Mouse (Mus musculus): ENCODE data around the gene Zfp69. TPM values are rescaled to one million over a fixed set of nuclear protein-coding genes. Genes with fewer than 3 reads are reported as not detected.
A peak's percentile ranks its signal among the peaks of the same experiment; 100 is the strongest.

Gene Zfp69
- polyA plus RNA-seq, 1 experiment from 2014 or later, result 10.0 TPM

- no peak overlapping the region for H3K27ac ChIP-seq
- no peak for ATAC-seq (ENCODE audit: insufficient number of reproducible peaks, insufficient read depth, low FRiP score, low TSS enrichment, low read depth)
- no peak overlapping the region for H3K4me2 ChIP-seq
- H3K9me3 ChIP-seq, result no peaks in the 10 kb centered on the region
- H3K4me3 ChIP-seq, result no peak overlapping the region
- peaks cover 45% of the 10 kb centered on the region for H3K36me3 ChIP-seq
- H3K9ac ChIP-seq, result no peak overlapping the region
- no peaks in the 10 kb centered on the region for H3K4me1 ChIP-seq
- 90% methylated on average over 9 of the region's 9 CpGs for WGBS
- no peaks in the 10 kb centered on the region for H3K27me3 ChIP-seq
Observed at GRCm38 (mm10) chr4:120968486-120968885, 17.0 kb upstream of the Zfp69 start.

GRCm38 (mm10) chr4:120955586-120955985 lies 4.1 kb upstream of the Zfp69 start:
- no peaks in the 10 kb centered on the region for H3K27me3 ChIP-seq
- no peak overlapping the region for H3K4me2 ChIP-seq
- ATAC-seq (ENCODE audit: insufficient number of reproducible peaks, insufficient read depth, low FRiP score, low TSS enrichment, low read depth), result no peak
- no peaks in the 10 kb centered on the region for H3K9me3 ChIP-seq
- no peaks in the 10 kb centered on the region for H3K36me3 ChIP-seq
- no peak overlapping the region for H3K27ac ChIP-seq
- H3K4me3 ChIP-seq, result no peak overlapping the region
- WGBS, result 93% methylated on average over 1 of the region's 1 CpGs
- H3K9ac ChIP-seq, result no peak overlapping the region
- H3K4me1 ChIP-seq, result peaks cover 4% of the 10 kb centered on the region

GRCm38 (mm10) chr4:120953667-120954066 lies 2.2 kb upstream of the Zfp69 start:
- WGBS, result 84% methylated on average over 1 of the region's 1 CpGs

GRCm38 (mm10) chr4:120953038-120953437 lies 1.5 kb upstream of the Zfp69 start:
- Histone ChIP-seq H3K4me2 (no peak overlapping the region), H3K4me3 (no peak overlapping the region), H3K27me3 (no peaks in the 10 kb centered on the region), H3K9ac (no peak overlapping the region), H3K9me3 (no peaks in the 10 kb centered on the region), H3K36me3 (no peaks in the 10 kb centered on the region), H3K27ac (no peak overlapping the region; the same call in 1 of the 2 replicates), H3K4me1 (peaks cover 4% of the 10 kb centered on the region)
- ATAC-seq (ENCODE audit: insufficient number of reproducible peaks, insufficient read depth, low FRiP score, low TSS enrichment, low read depth), result no peak
- 77% methylated on average over 4 of the region's 4 CpGs for WGBS

More at GRCm38 (mm10) chr4:120953667-120954066, 2.2 kb upstream of the Zfp69 start:
- Histone ChIP-seq H3K9me3 (no peaks in the 10 kb centered on the region), H3K27ac (no peak overlapping the region), H3K9ac (no peak overlapping the region), H3K27me3 (no peaks in the 10 kb centered on the region), H3K4me2 (no peak overlapping the region), H3K36me3 (no peaks in the 10 kb centered on the region), H3K4me1 (peaks cover 4% of the 10 kb centered on the region), H3K4me3 (no peak overlapping the region)
- no peak for ATAC-seq (ENCODE audit: insufficient number of reproducible peaks, insufficient read depth, low FRiP score, low TSS enrichment, low read depth)

- Histone ChIP-seq H3K27me3 (no peaks in the 10 kb centered on the region), H3K9me3 (no peaks in the 10 kb centered on the region), H3K4me3 (peak overlapping the region; percentile 84), H3K4me2 (peak overlapping the region; percentile 79), H3K9ac (peak overlapping the region; percentile 90), H3K36me3 (peaks cover 4% of the 10 kb centered on the region), H3K27ac (no peak overlapping the region; the same call in 1 of the 2 replicates), H3K4me1 (peaks cover 4% of the 10 kb centered on the region)
- ATAC-seq (ENCODE audit: insufficient number of reproducible peaks, insufficient read depth, low FRiP score, low TSS enrichment, low read depth), result no peak
- 41% methylated on average over 6 of the region's 6 CpGs for WGBS
Observed at GRCm38 (mm10) chr4:120952163-120952562, 664 bp upstream of the Zfp69 start.

- Histone ChIP-seq H3K4me2 (peak overlapping the region; percentile 79), H3K9ac (peak overlapping the region; percentile 90), H3K9me3 (no peaks in the 10 kb centered on the region), H3K4me1 (peaks cover 4% of the 10 kb centered on the region), H3K27ac (peak overlapping the region; percentile 92), H3K27me3 (no peaks in the 10 kb centered on the region), H3K4me3 (peak overlapping the region; percentile 84), H3K36me3 (peaks cover 13% of the 10 kb centered on the region)
- WGBS, result 6% methylated on average over 20 of the region's 20 CpGs
- no peak for ATAC-seq (ENCODE audit: insufficient number of reproducible peaks, insufficient read depth, low FRiP score, low TSS enrichment, low read depth)
Observed at GRCm38 (mm10) chr4:120950763-120951427, 604 bp downstream of the Zfp69 start.

- Histone ChIP-seq H3K9ac (no peak overlapping the region), H3K4me2 (no peak overlapping the region), H3K9me3 (no peaks in the 10 kb centered on the region), H3K36me3 (peaks cover 16% of the 10 kb centered on the region), H3K27me3 (no peaks in the 10 kb centered on the region), H3K4me3 (no peak overlapping the region), H3K27ac (no peak overlapping the region), H3K4me1 (peaks cover 4% of the 10 kb centered on the region)
- no peak for ATAC-seq (ENCODE audit: insufficient number of reproducible peaks, insufficient read depth, low FRiP score, low TSS enrichment, low read depth)
- 52% methylated on average over 3 of the region's 3 CpGs for WGBS
Observed at GRCm38 (mm10) chr4:120948938-120949337, 2.6 kb downstream of the Zfp69 start.

- Histone ChIP-seq H3K4me2 (no peak overlapping the region), H3K27ac (no peak overlapping the region), H3K9ac (no peak overlapping the region), H3K9me3 (no peaks in the 10 kb centered on the region), H3K4me3 (no peak overlapping the region), H3K4me1 (no peaks in the 10 kb centered on the region), H3K27me3 (no peaks in the 10 kb centered on the region), H3K36me3 (peaks cover 16% of the 10 kb centered on the region)
- 87% methylated on average over 3 of the region's 3 CpGs for WGBS
- no peak for ATAC-seq (ENCODE audit: insufficient number of reproducible peaks, insufficient read depth, low FRiP score, low TSS enrichment, low read depth)
Observed at GRCm38 (mm10) chr4:120935006-120935405, 16.5 kb downstream of the Zfp69 start.

- Histone ChIP-seq H3K36me3 (peaks cover 16% of the 10 kb centered on the region), H3K4me2 (no peak overlapping the region), H3K9ac (no peak overlapping the region), H3K4me3 (no peak overlapping the region), H3K27me3 (no peaks in the 10 kb centered on the region), H3K4me1 (no peaks in the 10 kb centered on the region), H3K9me3 (no peaks in the 10 kb centered on the region), H3K27ac (no peak overlapping the region)
- WGBS, result 95% methylated on average over 18 of the region's 18 CpGs
- ATAC-seq (ENCODE audit: insufficient number of reproducible peaks, insufficient read depth, low FRiP score, low TSS enrichment, low read depth), result no peak
Observed at GRCm38 (mm10) chr4:120930736-120931135, 20.8 kb downstream of the Zfp69 start.

- no peaks in the 10 kb centered on the region for H3K27me3 ChIP-seq
- H3K9ac ChIP-seq, result no peak overlapping the region
- peaks cover 6% of the 10 kb centered on the region; the same call in 1 of the 2 replicates for H3K4me1 ChIP-seq
- H3K4me3 ChIP-seq, result no peak overlapping the region
- H3K36me3 ChIP-seq, result peaks cover 11% of the 10 kb centered on the region
- no peak overlapping the region for H3K27ac ChIP-seq
- WGBS, result 79% methylated on average over 3 of the region's 3 CpGs
- H3K4me2 ChIP-seq, result no peak overlapping the region
- no peaks in the 10 kb centered on the region for H3K9me3 ChIP-seq
- no peak for ATAC-seq (ENCODE audit: insufficient number of reproducible peaks, insufficient read depth, low FRiP score, low TSS enrichment, low read depth)
Observed at GRCm38 (mm10) chr4:120928686-120929085, 22.8 kb downstream of the Zfp69 start.

GRCm38 (mm10) chr4:120925386-120925785 lies 26.1 kb downstream of the Zfp69 start:
- Histone ChIP-seq H3K27ac (peak overlapping the region; percentile 92), H3K36me3 (peaks cover 27% of the 10 kb centered on the region), H3K9me3 (peaks cover 22% of the 10 kb centered on the region), H3K4me1 (peaks cover 6% of the 10 kb centered on the region; the same call in 1 of the 2 replicates), H3K4me2 (peak overlapping the region; percentile 70), H3K27me3 (no peaks in the 10 kb centered on the region), H3K4me3 (peak overlapping the region; percentile 69), H3K9ac (peak overlapping the region; percentile 89)
- WGBS, result 21% methylated on average over 3 of the region's 3 CpGs
- ATAC-seq (ENCODE audit: insufficient number of reproducible peaks, insufficient read depth, low FRiP score, low TSS enrichment, low read depth), result no peak

GRCm38 (mm10) chr4:120924554-120925299 lies 26.8 kb downstream of the Zfp69 start, which contains the start of gene Exo5:
Exo5 (minus strand) TSS chr4:120925017.
- Histone ChIP-seq H3K9me3 (peaks cover 27% of the 10 kb centered on the region), H3K9ac (peak within 1 kb of the TSS; percentile 89), H3K27me3 (no peaks in the 10 kb centered on the region), H3K36me3 (peaks cover 31% of the 10 kb centered on the region), H3K4me2 (peak within 1 kb of the TSS; percentile 70), H3K4me3 (peak within 1 kb of the TSS; percentile 69), H3K27ac (peak within 1 kb of the TSS; percentile 92), H3K4me1 (peaks cover 6% of the 10 kb centered on the region; the same call in 1 of the 2 replicates)
- under 1% methylated on average over 33 of the region's 33 CpGs for WGBS
- peak; percentile 98 for ATAC-seq (ENCODE audit: insufficient number of reproducible peaks, insufficient read depth, low FRiP score, low TSS enrichment, low read depth)

Measured in embryonic facial prominence, embryonic 13.5 days (tissue).